Mouse (Mus musculus) lung, postnatal 14 days (tissue): Measurements from ENCODE around the gene Ap1s2.

Experiments
- DNase-seq: peaks from one replicate; pipeline ENCODE4 v3.0.0; 2021

Ap1s2 gene

DNA sequence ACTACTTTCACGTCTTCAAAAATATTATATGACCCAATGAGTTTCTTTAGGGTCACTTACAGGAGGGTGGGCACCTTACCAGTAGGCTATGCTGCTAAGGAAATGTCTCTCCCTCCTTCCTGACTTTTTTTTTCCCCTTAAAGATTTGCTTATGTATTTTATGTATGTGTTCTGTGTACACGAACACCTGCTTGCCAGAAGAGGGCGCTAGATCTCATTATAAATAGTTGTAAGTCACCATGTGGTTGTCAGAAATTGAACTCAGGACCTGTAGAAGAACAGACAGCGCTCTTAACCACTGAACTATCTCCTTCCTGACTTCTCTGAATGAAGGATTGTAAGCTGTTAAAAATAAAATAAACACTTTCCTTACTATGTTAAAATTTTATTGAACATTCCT lies 72.7 kb downstream of the Ap1s2 start:
- no peak for DNase-seq

DNA sequence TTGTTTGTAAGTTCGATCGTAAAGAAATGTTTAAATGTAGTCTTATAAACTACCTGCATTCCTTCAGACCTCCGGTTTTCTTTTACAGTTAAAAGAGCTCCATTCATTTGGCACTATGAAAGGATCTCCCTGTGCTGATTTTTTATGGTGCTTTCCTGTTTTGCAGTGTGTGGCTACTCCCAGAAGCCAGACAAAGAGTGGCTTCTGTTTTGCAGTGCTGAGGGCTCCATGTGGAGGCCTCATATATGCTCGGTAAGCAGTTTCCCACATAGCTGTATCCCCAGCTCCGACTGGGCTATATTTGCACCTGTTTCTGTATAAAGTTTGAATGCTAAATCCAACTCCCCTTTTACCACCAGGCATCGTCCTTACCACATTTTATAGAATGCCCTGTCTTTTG lies 73.3 kb downstream of the Ap1s2 start:
- no peak for DNase-seq
